Mouse (Mus musculus) liver, embryonic 13.5 days (tissue): ENCODE measurements at regions not wholly inside any gene's neighbourhood (a gene's known extent, or its start where the extent isn't known, plus 50 kb on each side); places are given as distances from the start of the nearest gene placed in this dataset.

Source experiments
- ATAC-seq: fragments of 200-750 bp; cut with Nextera tagmentation; 2 replicates; pipeline ENCODE4 v1.8.0; 2017; ENCODE audit warnings: low read depth, mild to moderate bottlenecking, moderate number of reproducible peaks, moderate library complexity
- DNase-seq: peaks from one replicate; pipeline ENCODE4 v3.0.0; 2022
- H3K27ac ChIP-seq: fragments of 300-500 bp; sonication (generic); 2 replicates; pipeline ENCODE4 v1.5.1; 2015; ENCODE audit warnings: moderate library complexity, mild to moderate bottlenecking, inconsistent platforms
- H3K27me3 ChIP-seq: fragments of 300-500 bp; sonication (generic); 2 replicates; pipeline ENCODE4 v1.6.1; 2015; ENCODE audit warnings: mild to moderate bottlenecking, inconsistent platforms
- H3K36me3 ChIP-seq: fragments of 300-500 bp; sonication (generic); 2 replicates; pipeline ENCODE4 v1.6.1; 2015; ENCODE audit warnings: mild to moderate bottlenecking, inconsistent platforms
- H3K4me1 ChIP-seq: fragments of 300-500 bp; sonication (generic); replicated peaks from 2 replicates; pipeline ENCODE4 v1.6.1; 2015; ENCODE audit warnings: inconsistent platforms
- H3K4me2 ChIP-seq: fragments of 300-500 bp; sonication (generic); 2 replicates; pipeline ENCODE4 v1.6.1; 2015; ENCODE audit warnings: inconsistent platforms, mild to moderate bottlenecking, moderate library complexity
- H3K4me3 ChIP-seq: fragments of 300-500 bp; sonication (generic); replicated peaks from 2 replicates; pipeline ENCODE4 v1.5.1; 2015; ENCODE audit warnings: mild to moderate bottlenecking, inconsistent platforms
- H3K9ac ChIP-seq: fragments of 300-500 bp; sonication (generic); 2 replicates; pipeline ENCODE4 v1.6.1; 2015; ENCODE audit warnings: mild to moderate bottlenecking, inconsistent platforms
- H3K9me3 ChIP-seq: fragments of 300-500 bp; sonication (generic); replicated peaks from 2 replicates; pipeline ENCODE4 v1.6.1; 2016; ENCODE audit warnings: inconsistent platforms
- WGBS: fragments of 180-500 bp; shearing (Covaris S2); methylation state at CpG from one replicate; pipeline ENCODE4 v1.1.7; 2015; ENCODE audit not compliant: insufficient replicate concordance; 5-methylcytosine and 5-hydroxymethylcytosine counted together

DNA sequence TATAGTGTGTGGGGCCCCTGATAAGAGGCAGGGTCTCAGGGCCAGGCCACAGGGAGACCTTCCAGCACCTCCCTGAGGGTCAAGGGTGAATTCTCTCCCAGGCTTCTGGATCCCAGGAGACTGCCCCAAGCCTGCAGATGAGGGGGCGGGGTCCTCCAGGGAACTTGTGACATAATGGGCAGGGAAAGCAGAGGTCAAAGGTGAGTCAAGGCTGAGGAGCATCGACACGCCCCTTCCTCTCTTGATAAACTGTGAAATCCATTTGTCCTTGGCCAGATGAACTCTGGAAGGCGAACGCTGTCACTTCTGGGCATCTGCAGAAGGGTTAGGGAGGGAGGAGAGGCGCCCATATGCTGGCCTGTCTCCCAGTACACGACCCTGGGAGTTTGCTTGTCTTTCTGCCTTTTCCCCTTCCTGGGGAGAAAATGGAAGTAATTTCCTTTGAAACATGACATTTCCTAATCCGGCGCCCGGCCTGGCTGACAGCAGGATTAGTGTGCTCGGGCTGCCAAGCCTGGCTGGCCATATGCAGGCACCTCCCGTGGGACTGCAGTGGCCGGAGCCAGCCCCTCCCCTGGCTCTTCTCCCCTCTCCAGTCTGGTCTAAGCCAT is 160.4 kb upstream of the 4931429L15Rik start:
- no peak for DNase-seq
- Histone ChIP-seq H3K27ac (no peak overlapping the region), H3K4me2 (peak overlapping the region; percentile 21; the same call in 1 of the 2 replicates), H3K9me3 (no peaks in the 10 kb centered on the region), H3K27me3 (no peaks in the 10 kb centered on the region), H3K4me3 (no peak overlapping the region), H3K9ac (no peak overlapping the region), H3K4me1 (peaks cover 7% of the 10 kb centered on the region; the same call in 1 of the 2 replicates), H3K36me3 (no peaks in the 10 kb centered on the region)
- ATAC-seq = peak; percentile 51; the same call in 1 of the 2 replicates
- 21% methylated on average over 13 of the region's 13 CpGs for WGBS

DNA sequence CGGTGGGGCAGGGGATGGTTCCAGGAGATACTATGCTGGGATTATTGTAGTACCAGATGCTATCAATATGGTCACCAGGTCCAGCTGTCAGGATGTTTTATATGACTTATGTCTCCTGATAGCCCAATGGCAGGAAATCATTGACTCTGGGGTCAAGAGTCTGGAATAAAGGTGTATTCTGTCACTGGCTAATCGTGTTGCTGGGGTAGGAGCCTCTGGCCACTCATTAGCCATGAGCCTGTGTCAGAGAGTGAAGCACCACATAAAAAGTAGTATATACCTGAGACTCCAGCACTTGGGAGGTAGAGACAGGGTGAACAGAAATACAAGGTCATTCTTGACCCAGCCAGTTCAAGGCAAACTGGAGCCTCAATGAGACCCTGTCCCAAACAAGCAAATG is 158.8 kb upstream of the 4931429L15Rik start:
- no peaks in the 10 kb centered on the region for H3K36me3 ChIP-seq
- peaks cover 7% of the 10 kb centered on the region; the same call in 1 of the 2 replicates for H3K4me1 ChIP-seq
- H3K27ac ChIP-seq = no peak overlapping the region
- H3K4me3 ChIP-seq = no peak overlapping the region
- 26% methylated on average over 2 of the region's 2 CpGs for WGBS
- no peak overlapping the region for H3K9ac ChIP-seq
- H3K27me3 ChIP-seq = no peaks in the 10 kb centered on the region
- no peak for DNase-seq
- H3K4me2 ChIP-seq = no peak overlapping the region
- no peak for ATAC-seq
- H3K9me3 ChIP-seq = no peaks in the 10 kb centered on the region

DNA sequence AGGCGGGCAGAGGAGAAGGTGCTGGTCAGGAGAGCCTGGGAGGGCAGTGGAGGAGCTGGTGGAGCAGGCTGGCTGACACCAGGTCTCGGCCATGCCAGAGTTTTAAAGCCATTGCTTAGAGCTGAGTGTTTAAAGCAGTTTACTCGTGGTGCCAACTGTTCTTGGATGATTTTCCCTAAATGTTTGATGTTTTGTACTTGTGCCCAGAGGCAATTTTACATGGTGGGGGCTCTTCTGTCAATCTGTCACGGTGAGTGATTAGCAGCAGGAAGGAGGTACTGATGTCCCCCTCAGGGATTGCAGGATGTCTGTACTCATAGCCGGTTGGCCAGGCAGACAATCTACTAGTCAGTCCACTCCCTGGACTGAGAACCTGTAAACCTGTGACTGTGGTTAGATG is 156.7 kb upstream of the 4931429L15Rik start:
- H3K36me3 ChIP-seq = no peaks in the 10 kb centered on the region
- H3K27me3 ChIP-seq = no peaks in the 10 kb centered on the region
- H3K4me3 ChIP-seq = no peak overlapping the region
- no peak overlapping the region for H3K4me2 ChIP-seq
- no peak overlapping the region for H3K27ac ChIP-seq
- DNase-seq (no peak), ATAC-seq (no peak)
- WGBS = 39% methylated on average over 5 of the region's 5 CpGs
- peaks cover 7% of the 10 kb centered on the region; the same call in 1 of the 2 replicates for H3K4me1 ChIP-seq
- H3K9ac ChIP-seq = no peak overlapping the region
- H3K9me3 ChIP-seq = no peaks in the 10 kb centered on the region

DNA sequence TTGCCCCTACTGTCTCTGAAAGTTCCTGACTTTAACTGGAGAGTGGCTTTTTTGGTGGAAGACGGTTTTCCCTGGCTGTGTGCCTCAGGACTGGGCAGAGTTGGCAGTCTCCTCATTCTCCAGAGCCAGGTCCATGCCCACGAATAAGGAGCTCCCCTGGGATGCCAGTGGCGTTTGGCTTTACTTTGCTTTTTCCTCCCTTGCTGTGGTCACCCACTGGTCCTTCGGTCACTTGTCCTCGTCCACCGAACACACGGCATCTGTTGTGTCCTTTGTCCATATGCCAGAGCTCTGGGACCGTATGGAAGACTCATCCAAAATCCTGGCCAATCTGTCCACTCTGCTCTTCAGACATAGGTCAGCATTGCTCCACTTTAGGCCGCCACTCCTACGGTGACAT is 153.9 kb upstream of the 4931429L15Rik start:
- Histone ChIP-seq H3K4me2 (no peak overlapping the region), H3K9me3 (no peaks in the 10 kb centered on the region), H3K36me3 (no peaks in the 10 kb centered on the region), H3K4me3 (no peak overlapping the region), H3K9ac (no peak overlapping the region), H3K27ac (no peak overlapping the region), H3K27me3 (no peaks in the 10 kb centered on the region), H3K4me1 (no peaks in the 10 kb centered on the region)
- ATAC-seq (no peak), DNase-seq (no peak)
- 63% methylated on average over 10 of the region's 10 CpGs for WGBS

DNA sequence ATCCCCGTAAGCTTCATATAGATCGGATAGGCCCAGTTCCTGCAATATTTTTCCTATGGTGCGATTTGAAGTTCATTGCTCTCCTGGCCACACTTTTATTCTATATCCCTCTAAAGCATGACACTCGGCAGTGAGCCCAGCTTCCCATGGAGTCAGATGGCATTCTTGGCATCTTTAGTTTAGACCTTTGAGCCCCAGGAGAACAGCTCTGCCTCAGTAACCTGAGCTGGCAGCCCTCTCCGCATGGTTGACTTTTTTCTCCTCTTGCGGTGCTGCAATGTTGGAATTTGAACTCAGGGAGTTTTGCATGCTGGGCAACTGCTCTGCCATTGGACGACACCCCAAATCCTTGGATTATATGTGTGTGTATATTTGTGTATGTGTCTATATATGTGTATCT is 149.7 kb upstream of the 4931429L15Rik start:
- Histone ChIP-seq H3K27me3 (no peaks in the 10 kb centered on the region), H3K9me3 (no peaks in the 10 kb centered on the region), H3K4me1 (no peaks in the 10 kb centered on the region), H3K9ac (no peak overlapping the region), H3K4me3 (no peak overlapping the region), H3K27ac (no peak overlapping the region), H3K4me2 (no peak overlapping the region), H3K36me3 (no peaks in the 10 kb centered on the region)
- 66% methylated on average over 7 of the region's 7 CpGs for WGBS
- no peak for DNase-seq
- ATAC-seq = no peak

DNA sequence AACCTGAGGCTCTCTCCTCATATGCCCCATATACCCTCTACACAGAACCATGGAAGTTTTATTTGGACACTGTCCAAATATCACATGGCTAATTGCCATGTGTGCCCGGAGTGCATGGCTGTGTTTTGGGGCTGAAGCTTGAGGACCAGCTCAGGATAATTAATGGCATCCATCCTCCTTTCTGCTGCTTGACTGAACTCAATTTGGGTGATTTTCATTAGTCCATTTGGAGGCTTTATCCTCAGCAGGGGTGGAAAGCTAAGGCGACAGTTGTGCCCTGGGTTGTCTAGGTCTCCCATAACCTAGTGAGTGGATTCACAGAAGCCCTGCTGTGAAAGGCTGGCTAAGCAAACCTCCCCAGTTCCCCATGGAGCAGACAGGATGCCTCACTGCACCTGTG is 148.5 kb upstream of the 4931429L15Rik start:
- no peak overlapping the region for H3K4me2 ChIP-seq
- no peaks in the 10 kb centered on the region for H3K27me3 ChIP-seq
- no peaks in the 10 kb centered on the region for H3K4me1 ChIP-seq
- H3K4me3 ChIP-seq = no peak overlapping the region
- WGBS = 58% methylated on average over 2 of the region's 2 CpGs
- no peaks in the 10 kb centered on the region for H3K36me3 ChIP-seq
- H3K9ac ChIP-seq = no peak overlapping the region
- no peaks in the 10 kb centered on the region for H3K9me3 ChIP-seq
- H3K27ac ChIP-seq = no peak overlapping the region
- ATAC-seq (no peak), DNase-seq (no peak)

DNA sequence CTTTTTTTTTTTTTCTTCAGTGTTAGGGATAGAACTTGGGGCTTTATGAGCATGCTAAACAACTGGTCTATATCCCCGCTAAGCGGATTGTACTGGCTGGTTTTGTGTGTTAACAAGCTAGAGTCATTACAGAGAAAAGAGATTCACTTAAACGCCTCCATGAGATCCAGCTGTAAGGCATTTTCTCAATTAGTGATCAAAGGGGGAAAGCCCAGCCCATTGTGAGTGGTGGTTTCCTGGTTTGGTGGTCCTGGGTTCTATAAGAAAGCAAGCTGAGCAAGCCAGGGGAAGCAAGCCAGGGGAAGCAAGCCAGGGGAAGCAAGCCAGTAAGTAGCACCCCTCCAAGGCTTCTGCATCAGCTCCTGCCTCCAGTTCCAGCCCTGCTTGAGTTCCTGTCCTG is 147.9 kb upstream of the 4931429L15Rik start:
- no peak overlapping the region for H3K9ac ChIP-seq
- WGBS = 67% methylated on average over 3 of the region's 3 CpGs
- H3K9me3 ChIP-seq = no peaks in the 10 kb centered on the region
- no peaks in the 10 kb centered on the region for H3K4me1 ChIP-seq
- H3K27me3 ChIP-seq = no peaks in the 10 kb centered on the region
- H3K4me3 ChIP-seq = no peak overlapping the region
- ATAC-seq = no peak
- DNase-seq = no peak
- H3K27ac ChIP-seq = no peak overlapping the region
- no peaks in the 10 kb centered on the region for H3K36me3 ChIP-seq
- H3K4me2 ChIP-seq = no peak overlapping the region

DNA sequence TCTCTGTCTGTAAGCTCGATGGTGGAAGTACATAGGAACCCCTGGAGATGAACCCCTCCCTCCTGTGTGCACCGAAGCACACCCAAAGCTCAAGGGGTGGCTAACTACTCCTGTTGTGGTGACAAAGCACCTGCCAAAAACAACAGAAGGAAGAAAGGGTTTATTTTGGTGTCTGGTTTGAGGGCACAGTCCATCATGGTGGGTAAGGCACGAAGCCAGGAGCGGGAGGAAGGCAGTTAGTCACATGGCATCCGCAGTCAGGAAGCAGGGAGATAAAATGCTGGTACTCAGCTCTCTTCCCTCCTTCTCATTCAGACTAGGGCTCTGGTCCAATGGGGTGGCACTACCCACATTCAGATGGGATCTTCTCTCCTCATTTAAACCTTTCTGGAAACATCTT is 142.9 kb upstream of the 4931429L15Rik start:
- Histone ChIP-seq H3K27me3 (no peaks in the 10 kb centered on the region), H3K4me2 (no peak overlapping the region), H3K4me3 (no peak overlapping the region), H3K9me3 (no peaks in the 10 kb centered on the region), H3K27ac (no peak overlapping the region), H3K36me3 (no peaks in the 10 kb centered on the region), H3K9ac (no peak overlapping the region), H3K4me1 (no peaks in the 10 kb centered on the region)
- WGBS = 64% methylated on average over 5 of the region's 5 CpGs
- DNase-seq (no peak), ATAC-seq (no peak)

DNA sequence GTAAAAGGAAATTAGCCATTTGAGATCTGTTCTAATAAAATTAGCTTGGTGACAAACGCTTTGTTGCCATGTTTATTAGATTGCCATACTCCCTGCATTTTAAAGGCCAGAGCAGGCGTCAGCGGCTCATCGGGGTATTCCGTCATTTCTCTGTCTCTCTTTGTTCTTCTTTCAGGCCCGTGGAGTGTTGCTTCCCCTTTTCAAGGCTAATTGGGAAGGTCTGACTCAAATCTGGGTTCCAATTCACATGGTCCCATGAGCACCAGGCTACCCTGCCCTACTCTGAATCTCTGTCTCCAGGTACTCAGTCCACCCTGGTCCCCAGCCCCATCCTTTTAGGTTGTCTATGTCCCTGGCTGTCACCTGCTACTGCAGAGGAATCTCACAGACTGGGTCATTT is 138.2 kb upstream of the 4931429L15Rik start:
- Histone ChIP-seq H3K36me3 (no peaks in the 10 kb centered on the region), H3K27me3 (no peaks in the 10 kb centered on the region), H3K9ac (no peak overlapping the region), H3K4me2 (no peak overlapping the region), H3K9me3 (no peaks in the 10 kb centered on the region), H3K4me3 (no peak overlapping the region), H3K4me1 (no peaks in the 10 kb centered on the region), H3K27ac (no peak overlapping the region)
- DNase-seq (no peak), ATAC-seq (no peak)
- WGBS = 64% methylated on average over 6 of the region's 6 CpGs

DNA sequence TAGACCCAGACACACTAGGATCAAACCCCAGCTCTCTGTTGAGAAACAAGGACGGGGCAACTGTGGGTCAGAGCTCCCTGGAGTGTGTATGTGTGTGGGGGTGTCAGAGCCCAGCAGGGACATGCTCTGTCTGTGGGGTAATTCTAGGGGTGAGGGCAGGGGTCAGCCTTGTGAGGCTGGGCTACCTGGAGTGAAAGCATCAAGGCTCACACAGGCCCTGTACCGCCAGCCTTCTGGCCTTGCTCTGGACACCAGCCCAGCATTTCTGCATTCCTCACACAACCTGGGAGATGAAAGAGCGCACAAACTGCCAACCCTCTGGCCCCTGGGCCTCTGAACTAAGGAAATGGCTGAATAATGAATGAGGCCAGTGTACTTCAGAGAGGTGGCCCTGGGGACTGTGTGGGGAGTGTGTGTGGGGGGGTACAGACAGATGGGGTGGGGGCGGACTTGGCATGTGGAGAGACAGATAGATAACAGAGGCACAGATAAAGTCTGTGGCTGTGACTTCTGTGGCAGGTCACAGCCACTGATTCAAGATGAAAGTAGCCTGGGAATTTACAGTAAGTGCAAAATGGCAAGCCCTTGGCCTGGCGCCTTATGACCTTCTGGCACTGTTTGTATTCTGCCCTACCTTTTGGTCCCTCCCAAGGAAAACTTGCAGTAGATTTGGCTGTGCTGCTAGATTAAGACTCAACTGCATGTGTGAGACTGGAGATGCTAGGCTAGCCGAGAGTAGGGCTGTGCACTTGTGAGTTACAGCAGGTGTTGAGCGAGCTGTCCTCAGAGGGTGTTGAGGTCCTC is 135.2 kb upstream of the 4931429L15Rik start:
- H3K4me2 ChIP-seq = no peak overlapping the region
- no peak overlapping the region for H3K27ac ChIP-seq
- H3K4me3 ChIP-seq = no peak overlapping the region
- no peaks in the 10 kb centered on the region for H3K9me3 ChIP-seq
- no peaks in the 10 kb centered on the region for H3K36me3 ChIP-seq
- no peaks in the 10 kb centered on the region for H3K4me1 ChIP-seq
- 57% methylated on average over 7 of the region's 7 CpGs for WGBS
- H3K27me3 ChIP-seq = no peaks in the 10 kb centered on the region
- no peak overlapping the region for H3K9ac ChIP-seq
- ATAC-seq = no peak
- no peak for DNase-seq

DNA sequence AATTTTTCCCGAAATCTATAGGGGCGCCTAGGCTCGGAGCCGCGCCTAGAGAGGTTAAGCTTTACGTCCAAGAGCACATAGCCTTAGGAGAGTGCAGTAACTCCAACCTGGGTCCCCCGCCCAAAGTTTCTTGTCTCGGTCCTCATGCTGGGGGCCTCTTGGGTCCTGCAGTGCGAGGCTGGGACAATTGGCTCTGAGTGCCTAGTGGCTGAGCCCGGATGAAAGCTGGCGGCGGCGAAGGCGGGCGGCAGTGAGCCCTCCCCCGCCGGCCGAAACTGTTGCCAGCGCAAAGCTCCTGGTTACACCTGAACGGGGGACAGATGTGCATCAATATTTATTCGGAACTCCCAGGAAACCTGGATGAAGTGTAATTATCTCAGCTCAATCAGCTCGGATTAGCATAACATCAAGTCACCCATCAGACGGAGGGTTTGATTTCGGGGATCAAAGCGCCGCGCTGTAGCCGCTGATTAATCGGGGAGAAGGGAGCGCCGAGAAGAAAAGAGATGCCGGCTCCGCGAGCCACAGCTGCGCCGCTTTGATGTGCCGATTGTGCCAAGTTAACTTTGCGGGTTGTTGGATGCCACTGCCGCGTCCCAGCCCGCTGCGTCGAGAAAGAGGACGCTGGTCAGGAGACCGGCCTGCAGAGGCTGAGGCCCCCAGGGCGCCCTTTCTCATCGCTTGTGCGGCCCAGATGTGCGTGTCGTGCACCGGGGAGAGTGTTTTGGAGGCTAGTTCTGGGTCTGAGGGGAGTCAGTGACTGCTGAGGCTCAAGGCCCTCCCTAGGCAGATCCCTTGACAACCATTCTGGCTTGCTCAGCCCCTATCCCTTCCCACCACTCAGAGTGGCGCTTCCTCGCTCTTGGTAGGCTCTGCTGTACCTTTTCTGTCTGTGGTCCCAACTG is 123.7 kb upstream of the 4931429L15Rik start:
- Histone ChIP-seq H3K9ac (no peak overlapping the region), H3K36me3 (no peaks in the 10 kb centered on the region), H3K9me3 (no peaks in the 10 kb centered on the region), H3K4me2 (peak overlapping the region; percentile 36), H3K27me3 (peaks cover 52% of the 10 kb centered on the region), H3K4me1 (no peaks in the 10 kb centered on the region), H3K27ac (no peak overlapping the region), H3K4me3 (0 out of 2 replicates have a peak overlapping the region, but pooled peaks have one; percentile 16)
- DNase-seq = no peak
- no peak for ATAC-seq
- WGBS = 3% methylated on average over 53 of the region's 53 CpGs
